Mouse (Mus musculus): ENCODE data around the gene Ptpn6.

DNA sequence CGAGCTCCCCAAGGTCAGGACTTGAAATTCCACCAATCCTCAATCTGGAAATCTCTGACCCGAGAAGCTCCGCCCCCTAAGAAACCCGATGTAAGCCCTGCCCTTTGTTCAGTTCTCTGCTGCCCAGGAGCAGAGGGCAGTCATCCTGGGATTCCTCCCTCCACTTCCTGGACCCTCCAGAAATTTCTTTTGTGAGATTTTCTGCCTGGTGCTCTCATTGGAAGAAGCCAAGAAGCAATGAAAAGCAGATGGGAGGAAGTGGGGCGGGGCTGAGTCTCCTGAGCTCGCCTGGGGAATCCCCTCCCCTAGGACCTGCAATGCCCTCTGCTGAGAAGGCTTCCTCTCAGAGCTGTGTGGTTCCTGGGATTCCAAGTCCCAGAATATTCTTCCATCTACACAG, 43.9 kb upstream of the Ptpn6 start:
- TF ChIP-seq POLR2A (IDR thresholded peaks at IDR 0.05; ENCODE audit: borderline replicate concordance, extremely low read depth, insufficient read depth, insufficient read length, poor library complexity, severe bottlenecking) = no peak
- TF ChIP-seq CTCF (IDR thresholded peaks at IDR 0.05; ENCODE audit: borderline replicate concordance, extremely low read depth, insufficient read depth, insufficient read length) = no peak
